Mouse (Mus musculus) sigmoid colon, adult 10 weeks (tissue): ENCODE results near the gene Emx1. TPM values are rescaled to one million over a fixed set of nuclear protein-coding genes. Genes with fewer than 3 reads are reported as not detected.

Experiments used
- polyA plus RNA-seq: library from polyadenylated mRNA; stranded (reverse); fragments of 350-450 nt; fragmentation: Illumina TruSeq; extraction: RNeasy Lipid Tissue Mini Kit (QIAGEN cat#74804); gene quantifications from one replicate; pipeline ENCODE4 v1.2.3, GENCODE M21; 2014; ENCODE audit warnings: low read depth, low replicate concordance

Emx1 gene
- not detected for polyA plus RNA-seq

DNA sequence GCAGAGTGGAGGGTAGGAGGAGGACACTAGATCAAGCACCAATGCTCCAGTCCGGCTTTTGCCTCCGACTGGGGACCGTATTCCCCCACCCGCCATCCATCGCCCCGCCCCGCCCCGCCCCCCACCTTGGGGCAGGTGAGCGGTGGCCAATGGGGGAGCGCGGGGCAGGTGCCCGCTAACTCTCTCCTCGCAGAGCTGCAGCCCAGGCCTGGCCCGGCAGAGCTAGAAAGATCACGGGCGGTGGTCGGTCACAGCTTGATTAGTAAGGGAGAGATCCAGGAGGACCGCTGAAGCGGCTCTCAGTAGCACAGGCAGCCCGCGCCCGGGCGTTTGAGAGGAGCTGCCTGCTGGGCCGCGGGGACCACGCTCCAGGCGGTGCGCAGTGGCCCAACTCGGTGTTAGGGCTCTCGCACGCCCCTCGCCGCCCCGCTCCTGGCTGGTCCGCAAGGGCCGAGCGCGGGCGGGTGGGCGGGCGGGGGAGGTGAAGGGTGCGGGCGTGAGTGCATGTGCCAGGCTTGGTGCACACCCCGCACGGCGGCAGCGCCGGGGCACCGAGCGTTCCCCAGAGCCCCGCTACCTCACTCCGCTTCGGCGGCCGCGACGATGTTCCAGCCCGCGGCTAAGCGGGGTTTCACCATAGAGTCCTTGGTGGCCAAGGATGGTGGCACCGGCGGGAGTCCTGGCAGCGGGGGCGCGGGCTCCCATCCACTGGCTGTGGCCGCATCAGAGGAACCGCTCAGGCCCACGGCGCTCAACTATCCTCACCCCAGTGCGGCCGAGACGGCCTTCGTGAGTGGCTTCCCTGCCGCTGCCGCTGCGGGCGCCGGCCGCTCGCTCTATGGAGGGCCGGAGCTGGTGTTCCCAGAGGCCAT is at the start of gene Emx1:
TSS of gene Emx1 (plus strand) at position 99 of the 872 bp plus-strand sequence.

Other genes starting within 250 kb of the Emx1 start
- gene Exoc6b, start 117.9 kb upstream of the Emx1 start, polyA plus RNA-seq, result 34.1 TPM
- 1.1 TPM for gene Spr, start 49.7 kb upstream of the Emx1 start, polyA plus RNA-seq
- 5.4 TPM for gene Sfxn5, start 146.0 kb downstream of the Emx1 start, polyA plus RNA-seq
- gene Rab11fip5, start 187.2 kb downstream of the Emx1 start, polyA plus RNA-seq, result 1.1 TPM
- not detected for gene Noto, start 236.4 kb downstream of the Emx1 start, polyA plus RNA-seq
- gene Smyd5, start 244.6 kb downstream of the Emx1 start, polyA plus RNA-seq, result 2.1 TPM